Mouse (Mus musculus): ENCODE results near the gene Kif1c. TPM values are rescaled to one million over a fixed set of nuclear protein-coding genes. Genes with fewer than 3 reads are reported as not detected.
"Not testable (repeated sequence)": the region's sequence is repeated elsewhere in the genome, so short reads cannot be mapped to it uniquely, and the experiment has no call there.

Kif1c gene
- polyA plus RNA-seq, 1 experiment from 2014 or later, result 1.5 TPM

- Histone ChIP-seq H3K4me1 (replicated peaks; ENCODE audit: control insufficient read depth, insufficient read depth, low read length) (no peaks in the 10 kb centered on the region), H3K4me2 (ENCODE audit: low read length) (no peak overlapping the region), H3K4me3 (replicated peaks; ENCODE audit: low read length) (no peak overlapping the region), H3K27ac (ENCODE audit: low read length) (no peak overlapping the region), H3K9ac (replicated peaks; ENCODE audit: low read depth, low read length) (no peak overlapping the region), H3K36me3 (ENCODE audit: control insufficient read depth, insufficient read depth) (no peaks in the 10 kb centered on the region), H3K27me3 (replicated peaks; ENCODE audit: control insufficient read depth, insufficient read depth, low read length) (no peaks in the 10 kb centered on the region), H3K9me3 (ENCODE audit: control insufficient read depth, low read length) (no peaks in the 10 kb centered on the region)
- no peak for ATAC-seq
- WGBS, result 74% methylated on average over 12 of the region's 12 CpGs
Observed at GRCm38 (mm10) chr11:70742581-70743459, 42.5 kb downstream of the Kif1c start.

GRCm38 (mm10) chr11:70745636-70746035 lies 45.3 kb downstream of the Kif1c start:
- H3K9me3 ChIP-seq (ENCODE audit: control insufficient read depth, low read length), result peaks cover 3% of the 10 kb centered on the region; the same call in 1 of the 2 replicates
- no peak overlapping the region for H3K27ac ChIP-seq (ENCODE audit: low read length)
- 88% methylated on average over 7 of the region's 7 CpGs for WGBS
- no peak for ATAC-seq
- H3K27me3 ChIP-seq (replicated peaks; ENCODE audit: control insufficient read depth, insufficient read depth, low read length), result no peaks in the 10 kb centered on the region
- no peak overlapping the region for H3K4me2 ChIP-seq (ENCODE audit: low read length)
- no peaks in the 10 kb centered on the region for H3K36me3 ChIP-seq (ENCODE audit: control insufficient read depth, insufficient read depth)
- H3K4me3 ChIP-seq (replicated peaks; ENCODE audit: low read length), result no peak overlapping the region
- H3K4me1 ChIP-seq (replicated peaks; ENCODE audit: control insufficient read depth, insufficient read depth, low read length), result no peaks in the 10 kb centered on the region
- H3K9ac ChIP-seq (replicated peaks; ENCODE audit: low read depth, low read length), result no peak overlapping the region

- ATAC-seq, result no peak
- H3K27me3 ChIP-seq (replicated peaks; ENCODE audit: control insufficient read depth, insufficient read depth, low read length), result no peaks in the 10 kb centered on the region
- no peaks in the 10 kb centered on the region for H3K36me3 ChIP-seq (ENCODE audit: control insufficient read depth, insufficient read depth)
- H3K4me2 ChIP-seq (ENCODE audit: low read length), result no peak overlapping the region
- peaks cover 3% of the 10 kb centered on the region; the same call in 1 of the 2 replicates for H3K9me3 ChIP-seq (ENCODE audit: control insufficient read depth, low read length)
- WGBS, result 87% methylated on average over 4 of the region's 4 CpGs
- H3K4me3 ChIP-seq (replicated peaks; ENCODE audit: low read length), result no peak overlapping the region
- no peaks in the 10 kb centered on the region for H3K4me1 ChIP-seq (replicated peaks; ENCODE audit: control insufficient read depth, insufficient read depth, low read length)
- H3K9ac ChIP-seq (replicated peaks; ENCODE audit: low read depth, low read length), result no peak overlapping the region
- no peak overlapping the region for H3K27ac ChIP-seq (ENCODE audit: low read length)
Observed at GRCm38 (mm10) chr11:70747876-70748545, 47.7 kb downstream of the Kif1c start.

- Histone ChIP-seq H3K4me2 (ENCODE audit: low read length) (no peak overlapping the region), H3K9ac (replicated peaks; ENCODE audit: low read depth, low read length) (no peak overlapping the region), H3K4me3 (replicated peaks; ENCODE audit: low read length) (no peak overlapping the region), H3K27ac (ENCODE audit: low read length) (no peak overlapping the region), H3K9me3 (ENCODE audit: control insufficient read depth, low read length) (peaks cover 3% of the 10 kb centered on the region; the same call in 1 of the 2 replicates), H3K4me1 (replicated peaks; ENCODE audit: control insufficient read depth, insufficient read depth, low read length) (0 out of 2 replicates have a peak, but pooled peaks cover 4% of the 10 kb centered on the region), H3K36me3 (ENCODE audit: control insufficient read depth, insufficient read depth) (no peaks in the 10 kb centered on the region), H3K27me3 (replicated peaks; ENCODE audit: control insufficient read depth, insufficient read depth, low read length) (no peaks in the 10 kb centered on the region)
- 84% methylated on average over 4 of the region's 4 CpGs for whole genome bisulfite sequencing
- no peak for ATAC-seq
Observed at GRCm38 (mm10) chr11:70752337-70753017, 52.1 kb downstream of the Kif1c start.

GRCm38 (mm10) chr11:70753146-70753545 lies 52.8 kb downstream of the Kif1c start:
- Histone ChIP-seq H3K4me1 (replicated peaks; ENCODE audit: control insufficient read depth, insufficient read depth, low read length) (0 out of 2 replicates have a peak, but pooled peaks cover 4% of the 10 kb centered on the region), H3K27me3 (replicated peaks; ENCODE audit: control insufficient read depth, insufficient read depth, low read length) (no peaks in the 10 kb centered on the region), H3K27ac (ENCODE audit: low read length) (no peak overlapping the region), H3K4me2 (ENCODE audit: low read length) (no peak overlapping the region), H3K36me3 (ENCODE audit: control insufficient read depth, insufficient read depth) (no peaks in the 10 kb centered on the region), H3K9ac (replicated peaks; ENCODE audit: low read depth, low read length) (no peak overlapping the region), H3K4me3 (replicated peaks; ENCODE audit: low read length) (no peak overlapping the region), H3K9me3 (ENCODE audit: control insufficient read depth, low read length) (peaks cover 3% of the 10 kb centered on the region; the same call in 1 of the 2 replicates)
- WGBS, result 89% methylated on average over 10 of the region's 10 CpGs
- ATAC-seq, result no peak

GRCm38 (mm10) chr11:70754476-70754875 lies 54.1 kb downstream of the Kif1c start:
- 40% methylated on average over 4 of the region's 4 CpGs for WGBS
- no peak overlapping the region for H3K4me2 ChIP-seq (ENCODE audit: low read length)

GRCm38 (mm10) chr11:70754958-70755357 lies 54.6 kb downstream of the Kif1c start:
- Histone ChIP-seq H3K9ac (replicated peaks; ENCODE audit: low read depth, low read length) (no peak overlapping the region), H3K9me3 (ENCODE audit: control insufficient read depth, low read length) (no peaks in the 10 kb centered on the region), H3K4me1 (replicated peaks; ENCODE audit: control insufficient read depth, insufficient read depth, low read length) (0 out of 2 replicates have a peak, but pooled peaks cover 4% of the 10 kb centered on the region), H3K4me2 (ENCODE audit: low read length) (no peak overlapping the region), H3K4me3 (replicated peaks; ENCODE audit: low read length) (no peak overlapping the region), H3K27ac (ENCODE audit: low read length) (no peak overlapping the region), H3K36me3 (ENCODE audit: control insufficient read depth, insufficient read depth) (no peaks in the 10 kb centered on the region), H3K27me3 (replicated peaks; ENCODE audit: control insufficient read depth, insufficient read depth, low read length) (no peaks in the 10 kb centered on the region)
- WGBS, result 49% methylated on average over 7 of the region's 7 CpGs
- ATAC-seq, result no peak

More at GRCm38 (mm10) chr11:70754476-70754875, 54.1 kb downstream of the Kif1c start:
- H3K9ac ChIP-seq (replicated peaks; ENCODE audit: low read depth, low read length), result no peak overlapping the region
- no peaks in the 10 kb centered on the region for H3K36me3 ChIP-seq (ENCODE audit: control insufficient read depth, insufficient read depth)
- H3K27ac ChIP-seq (ENCODE audit: low read length), result no peak overlapping the region
- no peak overlapping the region for H3K4me3 ChIP-seq (replicated peaks; ENCODE audit: low read length)
- H3K27me3 ChIP-seq (replicated peaks; ENCODE audit: control insufficient read depth, insufficient read depth, low read length), result no peaks in the 10 kb centered on the region
- ATAC-seq, result no peak
- H3K4me1 ChIP-seq (replicated peaks; ENCODE audit: control insufficient read depth, insufficient read depth, low read length), result 0 out of 2 replicates have a peak, but pooled peaks cover 4% of the 10 kb centered on the region
- H3K9me3 ChIP-seq (ENCODE audit: control insufficient read depth, low read length), result no peaks in the 10 kb centered on the region

GRCm38 (mm10) chr11:70755645-70756044 lies 55.3 kb downstream of the Kif1c start:
- 0 out of 2 replicates have a peak overlapping the region, but pooled peaks have one; percentile 42 for H3K9ac ChIP-seq (replicated peaks; ENCODE audit: low read depth, low read length)

GRCm38 (mm10) chr11:70760446-70760845 lies 60.1 kb downstream of the Kif1c start:
- H3K4me1 ChIP-seq (replicated peaks; ENCODE audit: control insufficient read depth, insufficient read depth, low read length), result peaks cover 12% of the 10 kb centered on the region
- H3K4me3 ChIP-seq (replicated peaks; ENCODE audit: low read length); H3K4me2 ChIP-seq (ENCODE audit: low read length); H3K36me3 ChIP-seq (ENCODE audit: control insufficient read depth, insufficient read depth); H3K9ac ChIP-seq (replicated peaks; ENCODE audit: low read depth, low read length); H3K9me3 ChIP-seq (ENCODE audit: control insufficient read depth, low read length); H3K27me3 ChIP-seq (replicated peaks; ENCODE audit: control insufficient read depth, insufficient read depth, low read length); ATAC-seq; H3K27ac ChIP-seq (ENCODE audit: low read length): not testable (repeated sequence)
- 62% methylated on average over 3 of the region's 3 CpGs for WGBS

More at GRCm38 (mm10) chr11:70755645-70756044, 55.3 kb downstream of the Kif1c start:
- no peaks in the 10 kb centered on the region for H3K9me3 ChIP-seq (ENCODE audit: control insufficient read depth, low read length)
- no peak overlapping the region for H3K4me3 ChIP-seq (replicated peaks; ENCODE audit: low read length)
- H3K27ac ChIP-seq (ENCODE audit: low read length), result no peak overlapping the region
- H3K4me2 ChIP-seq (ENCODE audit: low read length), result no peak overlapping the region; the same call in 1 of the 2 replicates
- H3K36me3 ChIP-seq (ENCODE audit: control insufficient read depth, insufficient read depth), result no peaks in the 10 kb centered on the region
- no peaks in the 10 kb centered on the region for H3K27me3 ChIP-seq (replicated peaks; ENCODE audit: control insufficient read depth, insufficient read depth, low read length)
- peak; percentile 72; the same call in 1 of the 2 replicates for ATAC-seq
- 0 out of 2 replicates have a peak, but pooled peaks cover 4% of the 10 kb centered on the region for H3K4me1 ChIP-seq (replicated peaks; ENCODE audit: control insufficient read depth, insufficient read depth, low read length)
- WGBS, result 8% methylated on average over 7 of the region's 7 CpGs
